Mouse (Mus musculus) olfactory bulb, adult 2 months (tissue): Measurements from ENCODE around the gene Gp5.

ENCODE experiments used
- CTCF ChIP-seq: fragments of 200-500 bp; IDR thresholded peaks from 2 replicates; pipeline ENCODE4 v1.5.1; 2012; ENCODE audit warnings: low read depth, mild to moderate bottlenecking, low read length, moderate library complexity; ENCODE audit not compliant: insufficient read depth
- POLR2A ChIP-seq: fragments of 200-500 bp; IDR thresholded peaks from 2 replicates; pipeline ENCODE4 v1.6.1; 2012; ENCODE audit warnings: mild to moderate bottlenecking, low read depth, low read length, moderate library complexity; ENCODE audit not compliant: insufficient read depth

- no peak for TF ChIP-seq CTCF
- no peak for TF ChIP-seq POLR2A
These were observed 52.1 kb downstream of the Gp5 start for GRCm38 (mm10) chr16:30258441-30258840.
